Mouse (Mus musculus): ENCODE measurements around the gene Mxra7. TPM values are rescaled to one million over a fixed set of nuclear protein-coding genes. Genes with fewer than 3 reads are reported as not detected.

The Mxra7 gene
- polyA plus RNA-seq, 1 experiment from 2014 or later = 7.2 TPM

DNA sequence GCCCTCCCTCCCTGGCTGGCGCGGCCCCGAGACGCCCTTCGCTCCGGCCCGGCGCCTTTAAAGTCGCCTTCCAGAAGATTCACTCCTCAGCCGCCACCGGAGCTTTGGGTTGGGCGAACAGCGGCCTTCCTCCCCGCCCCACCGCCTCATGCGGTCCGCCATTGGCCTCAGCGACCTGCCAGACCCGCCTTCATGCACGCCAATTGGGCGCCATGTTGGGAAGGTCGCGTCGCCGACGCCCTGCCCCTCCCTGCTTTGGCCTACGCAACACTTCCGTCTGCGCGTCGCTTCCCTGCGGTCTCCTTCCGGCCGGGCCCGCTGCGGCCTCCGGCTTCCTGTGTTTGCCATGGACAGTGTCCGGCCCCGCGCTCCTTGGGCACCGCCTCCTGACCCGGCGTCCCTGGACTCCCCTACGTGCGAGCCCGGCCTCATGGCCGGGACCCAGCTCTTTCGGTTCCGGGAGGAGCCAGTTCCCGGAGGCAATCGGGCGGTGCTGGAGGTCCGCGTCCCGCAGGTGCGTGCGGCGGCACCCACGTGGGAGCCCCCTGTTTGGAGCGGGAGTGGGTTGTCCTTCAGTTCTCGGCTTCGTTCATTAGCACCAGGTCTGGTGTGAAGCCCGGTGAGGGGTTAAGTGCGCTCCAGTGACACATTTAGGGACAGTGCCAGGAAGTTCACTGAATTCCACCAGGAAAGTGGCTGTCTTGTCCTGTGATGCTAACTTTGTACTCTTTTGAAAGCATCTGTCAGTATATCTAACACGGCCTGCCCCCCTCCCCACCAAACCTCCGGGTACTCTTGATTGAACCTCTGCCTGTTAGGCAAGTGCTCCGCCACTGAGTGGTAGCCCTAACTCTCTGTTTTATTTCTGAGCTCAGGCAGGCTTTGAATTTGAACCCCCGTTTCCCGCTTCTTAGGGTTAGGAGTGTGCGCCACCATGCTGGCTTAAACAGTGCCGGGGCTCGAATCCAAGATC lies 15.7 kb upstream of the Mxra7 start, which contains the start of the genes Mettl23 and Jmjd6:
Gene Mettl23 (plus strand): TSS at position 18 of the 973 bp plus-strand sequence.
Gene Jmjd6 (minus strand): TSS at position 189 of the 973 bp plus-strand sequence.
- Histone ChIP-seq H3K4me1 (peaks cover 78% of the 10 kb centered on the region), H3K4me3 (peak within 1 kb of the TSS; percentile 82), H3K36me3 (peaks cover 62% of the 10 kb centered on the region), H3K4me2 (peak within 1 kb of the TSS; percentile 86), H3K9me3 (replicated peaks) (no peaks in the 10 kb centered on the region), H3K9ac (peak within 1 kb of the TSS; percentile 94), H3K27ac (peak within 1 kb of the TSS; percentile 98), H3K27me3 (replicated peaks) (no peaks in the 10 kb centered on the region)
- ATAC-seq = peak; percentile 95
- under 1% methylated on average over 72 of the region's 72 CpGs for WGBS (ENCODE audit: insufficient replicate concordance)

DNA sequence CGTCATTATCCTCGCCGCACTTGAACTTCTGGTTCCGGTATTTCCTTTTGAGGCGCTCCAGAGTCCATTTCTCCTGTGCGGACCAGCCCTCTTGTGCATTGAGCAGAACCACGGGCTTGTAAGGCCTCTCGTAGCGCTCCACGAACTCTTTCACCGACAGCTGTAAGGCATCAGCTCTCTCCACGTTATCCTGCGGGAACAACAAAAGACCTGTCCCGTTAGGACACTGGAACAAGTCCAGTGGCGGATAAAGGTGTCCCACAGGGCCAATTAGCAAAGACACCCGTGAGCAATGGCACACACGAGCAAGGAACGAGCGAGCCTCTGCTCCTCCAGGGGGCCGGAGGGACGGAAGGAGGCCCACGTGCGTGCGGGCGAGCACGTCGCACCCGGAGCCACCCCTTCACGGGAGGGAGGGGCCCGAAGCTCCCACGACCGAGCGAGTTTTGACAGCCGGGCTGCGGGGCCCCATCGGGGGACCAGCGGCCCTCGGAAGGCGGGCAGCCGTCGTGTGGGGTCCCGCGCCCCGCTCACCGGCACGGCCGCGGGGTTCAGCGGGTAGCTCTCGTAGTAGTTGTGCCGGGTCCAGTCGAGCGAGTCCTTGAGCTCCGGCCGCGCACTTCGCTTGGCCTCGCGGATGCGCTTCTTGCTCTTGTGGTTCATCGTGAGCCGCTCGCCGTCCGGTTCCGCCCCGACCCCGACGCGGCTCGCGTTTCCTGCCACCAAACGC lies 14.8 kb upstream of the Mxra7 start:
- Histone ChIP-seq H3K4me3 (peak overlapping the region; percentile 82), H3K4me2 (peak overlapping the region; percentile 86), H3K27ac (peak overlapping the region; percentile 98), H3K36me3 (peaks cover 62% of the 10 kb centered on the region), H3K9ac (peak overlapping the region; percentile 94), H3K9me3 (replicated peaks) (no peaks in the 10 kb centered on the region), H3K27me3 (replicated peaks) (no peaks in the 10 kb centered on the region), H3K4me1 (peaks cover 70% of the 10 kb centered on the region)
- peak; percentile 61 for ATAC-seq
- 4% methylated on average over 73 of the region's 73 CpGs for WGBS (ENCODE audit: insufficient replicate concordance)

DNA sequence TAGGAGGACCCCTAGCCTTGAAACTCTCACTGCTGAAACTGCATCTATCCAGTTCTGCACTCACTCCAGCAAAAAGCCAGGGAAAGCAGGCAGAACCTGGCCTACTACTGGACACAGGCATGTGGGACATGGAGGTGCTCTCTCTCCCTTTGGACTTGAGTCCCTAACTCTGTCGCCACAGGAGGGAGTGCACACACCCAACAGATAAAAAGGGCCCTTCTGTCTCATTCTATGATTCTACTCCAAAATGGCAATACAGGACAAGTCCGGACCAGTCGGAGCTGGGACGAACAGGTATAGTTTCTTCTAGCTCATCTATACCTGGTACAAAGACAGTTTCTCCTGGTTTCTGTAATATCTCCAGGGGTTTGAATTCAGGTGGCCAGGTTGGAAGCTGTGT lies 12.9 kb upstream of the Mxra7 start:
- peak overlapping the region; percentile 82 for H3K4me3 ChIP-seq
- no peak for ATAC-seq
- peaks cover 63% of the 10 kb centered on the region for H3K36me3 ChIP-seq
- H3K27me3 ChIP-seq (replicated peaks) = no peaks in the 10 kb centered on the region
- peak overlapping the region; percentile 86 for H3K4me2 ChIP-seq
- 65% methylated on average over 4 of the region's 4 CpGs for WGBS (ENCODE audit: insufficient replicate concordance)
- H3K9ac ChIP-seq = peak overlapping the region; percentile 94
- peaks cover 58% of the 10 kb centered on the region for H3K4me1 ChIP-seq
- no peaks in the 10 kb centered on the region for H3K9me3 ChIP-seq (replicated peaks)
- H3K27ac ChIP-seq = no peak overlapping the region

DNA sequence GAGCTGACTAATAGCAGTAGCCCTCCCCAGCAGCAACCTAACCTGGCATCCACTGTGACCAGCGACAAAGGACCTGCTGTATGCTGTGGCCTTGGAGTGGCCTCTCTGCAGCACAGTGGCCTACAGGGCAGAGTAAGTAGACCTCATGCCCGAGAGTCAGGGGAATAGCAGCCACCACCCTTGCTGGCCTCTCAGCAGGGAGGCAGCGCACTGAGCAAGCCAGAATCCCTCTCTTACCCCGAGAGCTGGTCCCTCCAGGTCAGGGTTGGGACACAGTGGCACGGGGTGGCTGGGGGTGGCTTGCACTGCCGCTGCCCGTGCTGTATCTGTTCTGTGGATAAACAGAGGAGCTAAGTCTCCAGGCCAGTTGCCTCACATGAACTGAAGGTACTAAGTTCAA lies 11.8 kb upstream of the Mxra7 start:
- no peak for ATAC-seq
- peaks cover 46% of the 10 kb centered on the region for H3K4me1 ChIP-seq
- H3K27ac ChIP-seq = no peak overlapping the region
- peak overlapping the region; percentile 10; the same call in 1 of the 2 replicates for H3K4me2 ChIP-seq
- peak overlapping the region; percentile 20; the same call in 1 of the 2 replicates for H3K4me3 ChIP-seq
- H3K9me3 ChIP-seq (replicated peaks) = no peaks in the 10 kb centered on the region
- H3K27me3 ChIP-seq (replicated peaks) = no peaks in the 10 kb centered on the region
- WGBS (ENCODE audit: insufficient replicate concordance) = 84% methylated on average over 7 of the region's 7 CpGs
- peaks cover 73% of the 10 kb centered on the region for H3K36me3 ChIP-seq
- peak overlapping the region; percentile 44; the same call in 1 of the 2 replicates for H3K9ac ChIP-seq

DNA sequence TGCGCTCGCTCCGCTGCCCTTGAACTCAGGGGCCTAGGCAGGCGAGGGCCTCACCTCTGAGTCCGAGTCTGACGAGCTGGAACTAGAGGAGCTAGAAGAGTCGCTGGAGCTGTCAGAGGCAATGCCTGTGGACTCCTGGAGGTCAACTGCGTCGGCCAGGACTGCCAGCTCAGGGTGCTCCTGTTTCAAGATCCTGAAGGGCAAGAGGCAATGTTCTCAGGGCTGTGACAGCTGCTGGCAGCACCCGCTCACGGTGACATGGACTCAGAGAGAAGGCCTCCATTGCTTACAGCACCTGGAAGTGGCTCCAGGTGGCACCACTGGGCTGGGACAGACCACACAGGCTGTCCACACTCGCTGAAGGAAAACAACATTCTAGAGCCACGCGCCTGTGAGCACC lies 11.1 kb upstream of the Mxra7 start:
- peaks cover 40% of the 10 kb centered on the region for H3K4me1 ChIP-seq
- H3K27me3 ChIP-seq (replicated peaks) = no peaks in the 10 kb centered on the region
- 87% methylated on average over 14 of the region's 14 CpGs for WGBS (ENCODE audit: insufficient replicate concordance)
- peak overlapping the region; percentile 2; the same call in 1 of the 2 replicates for H3K9ac ChIP-seq
- no peak overlapping the region for H3K4me2 ChIP-seq
- no peaks in the 10 kb centered on the region for H3K9me3 ChIP-seq (replicated peaks)
- ATAC-seq = no peak
- H3K4me3 ChIP-seq = no peak overlapping the region
- peaks cover 79% of the 10 kb centered on the region for H3K36me3 ChIP-seq
- H3K27ac ChIP-seq = no peak overlapping the region

DNA sequence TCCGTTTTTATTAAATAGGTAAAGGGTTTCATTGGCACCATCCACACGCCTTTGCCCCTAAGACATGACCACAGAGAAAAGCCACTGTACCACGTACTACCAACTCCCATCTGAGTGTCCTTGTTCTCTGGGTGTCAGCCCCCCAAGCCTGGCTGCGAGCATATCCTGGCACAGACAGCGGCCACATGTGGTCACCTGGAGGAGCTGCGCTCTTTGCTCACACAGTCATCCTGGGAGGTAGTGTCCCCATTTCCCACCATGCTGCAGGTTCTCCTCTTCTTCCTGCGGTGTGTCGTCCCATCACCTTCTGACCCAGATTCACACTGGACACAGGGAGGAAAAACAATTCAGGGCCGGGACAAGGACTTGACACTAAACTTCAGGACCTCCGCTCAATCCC lies 9.6 kb upstream of the Mxra7 start:
- WGBS (ENCODE audit: insufficient replicate concordance) = 87% methylated on average over 10 of the region's 10 CpGs
- Histone ChIP-seq H3K36me3 (peaks cover 91% of the 10 kb centered on the region), H3K4me3 (no peak overlapping the region), H3K9ac (no peak overlapping the region), H3K27ac (no peak overlapping the region), H3K9me3 (replicated peaks) (no peaks in the 10 kb centered on the region), H3K27me3 (replicated peaks) (no peaks in the 10 kb centered on the region), H3K4me1 (peaks cover 38% of the 10 kb centered on the region), H3K4me2 (no peak overlapping the region)
- no peak for ATAC-seq

DNA sequence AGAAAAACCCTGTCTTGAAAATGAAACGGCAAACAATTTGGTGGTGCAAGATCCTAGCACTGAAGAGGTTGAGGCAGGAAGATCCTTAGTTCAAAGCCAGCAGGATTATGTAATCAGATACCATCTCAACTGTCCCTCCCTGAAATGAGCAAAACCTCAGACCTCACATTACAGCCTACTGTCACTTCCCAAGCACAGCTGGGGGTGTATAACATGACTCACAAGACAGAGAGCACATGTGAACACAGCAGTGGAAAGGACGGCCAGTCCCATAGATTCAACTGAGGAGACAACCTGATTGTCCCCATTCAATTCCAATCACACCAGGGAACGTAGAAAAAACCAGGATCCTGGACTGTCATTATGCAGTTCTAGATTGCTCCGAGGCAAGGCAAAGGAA lies 8.4 kb upstream of the Mxra7 start:
- Histone ChIP-seq H3K4me3 (no peak overlapping the region), H3K4me2 (no peak overlapping the region), H3K27me3 (replicated peaks) (no peaks in the 10 kb centered on the region), H3K9ac (no peak overlapping the region), H3K4me1 (peaks cover 28% of the 10 kb centered on the region), H3K9me3 (replicated peaks) (no peaks in the 10 kb centered on the region), H3K27ac (0 out of 2 replicates have a peak overlapping the region, but pooled peaks have one; percentile 42), H3K36me3 (peaks cover 85% of the 10 kb centered on the region)
- WGBS (ENCODE audit: insufficient replicate concordance) = 79% methylated on average over 4 of the region's 4 CpGs
- ATAC-seq = no peak

DNA sequence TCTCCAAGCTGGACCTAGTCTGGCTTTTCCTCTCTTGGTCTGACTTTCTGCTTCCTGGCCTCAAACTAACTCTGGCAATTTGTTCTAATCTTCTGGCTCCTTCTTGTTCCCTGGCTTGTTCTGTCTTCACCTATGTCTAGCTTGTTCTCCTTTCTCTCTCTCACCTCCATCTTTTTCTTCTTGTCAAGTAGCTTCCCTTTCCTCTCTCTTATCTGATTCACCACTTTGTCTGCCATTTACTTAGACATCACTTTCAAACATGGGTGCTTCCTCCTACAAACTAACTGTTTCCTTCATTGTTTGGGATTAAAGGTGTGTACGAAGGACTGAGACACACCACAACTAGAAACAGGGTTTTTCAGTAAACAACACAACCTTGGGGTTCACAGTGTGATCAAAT lies 7.1 kb upstream of the Mxra7 start:
- no peak overlapping the region for H3K4me3 ChIP-seq
- 77% methylated on average over 1 of the region's 1 CpGs for WGBS (ENCODE audit: insufficient replicate concordance)
- H3K9ac ChIP-seq = no peak overlapping the region
- peaks cover 15% of the 10 kb centered on the region for H3K4me1 ChIP-seq
- H3K27ac ChIP-seq = no peak overlapping the region
- no peak for ATAC-seq
- H3K36me3 ChIP-seq = peaks cover 71% of the 10 kb centered on the region
- no peaks in the 10 kb centered on the region for H3K9me3 ChIP-seq (replicated peaks)
- no peak overlapping the region for H3K4me2 ChIP-seq
- no peaks in the 10 kb centered on the region for H3K27me3 ChIP-seq (replicated peaks)

DNA sequence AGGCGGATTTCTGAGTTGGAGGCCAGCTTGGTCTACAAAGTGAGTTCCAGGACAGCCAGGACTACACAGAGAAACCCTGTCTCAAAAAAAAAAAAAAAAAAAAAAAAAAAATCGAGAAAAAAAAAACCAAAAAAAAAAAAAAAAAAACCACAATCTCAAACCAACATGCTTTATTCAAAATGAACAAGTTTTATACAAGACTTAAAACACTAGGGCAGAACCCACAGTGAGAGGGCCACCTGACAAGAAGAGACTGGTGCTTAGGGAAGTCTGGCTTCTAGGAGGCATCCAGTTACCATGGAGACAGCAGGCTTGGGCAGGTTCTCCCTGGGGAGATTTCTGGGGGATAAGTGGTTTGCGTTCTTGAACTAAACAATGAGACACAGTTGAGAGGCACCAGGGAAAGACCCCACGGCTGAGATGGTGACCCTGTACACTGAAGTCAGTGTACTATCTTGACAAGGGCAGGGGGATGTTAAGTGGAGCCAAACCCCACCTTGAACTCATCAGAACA lies 4.4 kb upstream of the Mxra7 start:
- no peak overlapping the region for H3K4me3 ChIP-seq
- no peaks in the 10 kb centered on the region for H3K9me3 ChIP-seq (replicated peaks)
- no peak overlapping the region for H3K27ac ChIP-seq
- peaks cover 44% of the 10 kb centered on the region for H3K36me3 ChIP-seq
- 64% methylated on average over 3 of the region's 4 CpGs for WGBS (ENCODE audit: insufficient replicate concordance)
- H3K9ac ChIP-seq = no peak overlapping the region
- H3K27me3 ChIP-seq (replicated peaks) = peaks cover 15% of the 10 kb centered on the region
- peaks cover 14% of the 10 kb centered on the region for H3K4me1 ChIP-seq
- no peak overlapping the region for H3K4me2 ChIP-seq
- ATAC-seq = no peak

DNA sequence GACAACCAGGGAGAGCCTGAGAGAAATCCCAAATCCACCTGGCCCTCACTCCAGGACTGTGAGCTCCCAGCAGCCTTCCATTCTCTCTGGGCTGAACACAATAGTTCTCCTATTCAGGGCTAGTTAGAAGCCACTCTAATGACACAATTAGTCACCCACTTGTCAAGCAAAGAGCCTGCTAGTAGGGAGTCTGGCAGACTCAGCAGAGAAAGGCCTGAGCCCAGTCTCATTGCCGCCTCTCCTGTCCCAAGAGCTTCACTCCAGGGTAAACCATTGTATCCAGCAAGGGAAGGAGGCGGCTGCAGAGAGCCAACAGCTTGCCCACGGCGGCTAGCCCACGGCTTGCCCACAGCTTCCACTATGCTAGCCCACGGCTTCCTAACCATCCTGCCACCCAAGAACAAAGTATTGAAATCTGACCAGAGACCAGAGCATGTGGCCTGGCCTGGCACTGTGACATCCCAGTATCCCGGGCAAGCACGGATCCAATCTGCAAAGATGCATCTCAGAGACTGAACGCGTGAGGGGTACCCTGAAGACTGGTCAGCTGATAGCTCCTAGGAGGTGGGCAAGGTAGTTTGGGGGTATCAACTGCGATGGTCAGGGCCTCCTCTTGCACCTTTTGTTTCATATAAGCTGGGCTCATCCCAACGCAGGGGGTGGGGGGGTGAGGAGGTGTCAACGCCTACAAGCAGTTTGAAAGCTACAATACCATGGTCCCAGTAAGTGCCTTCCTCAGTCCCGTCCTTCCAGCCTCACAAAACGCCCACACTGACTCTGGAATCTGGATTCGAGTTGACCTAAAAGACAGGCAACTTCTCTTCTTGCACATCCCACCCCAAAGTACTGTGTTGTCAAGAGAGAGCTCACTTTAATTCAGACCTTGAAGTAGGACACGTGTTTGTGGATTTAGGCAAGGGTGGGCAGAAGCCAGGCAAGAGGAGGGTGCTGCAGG lies 1.0 kb downstream of the Mxra7 start:
- Histone ChIP-seq H3K36me3 (no peaks in the 10 kb centered on the region), H3K4me3 (peak overlapping the region; percentile 63), H3K4me1 (peaks cover 14% of the 10 kb centered on the region), H3K9me3 (replicated peaks) (no peaks in the 10 kb centered on the region), H3K4me2 (peak overlapping the region; percentile 92), H3K27ac (no peak overlapping the region), H3K9ac (peak overlapping the region; percentile 70; the same call in 1 of the 2 replicates), H3K27me3 (replicated peaks) (peaks cover 38% of the 10 kb centered on the region)
- ATAC-seq = no peak
- WGBS (ENCODE audit: insufficient replicate concordance) = 48% methylated on average over 17 of the region's 17 CpGs

DNA sequence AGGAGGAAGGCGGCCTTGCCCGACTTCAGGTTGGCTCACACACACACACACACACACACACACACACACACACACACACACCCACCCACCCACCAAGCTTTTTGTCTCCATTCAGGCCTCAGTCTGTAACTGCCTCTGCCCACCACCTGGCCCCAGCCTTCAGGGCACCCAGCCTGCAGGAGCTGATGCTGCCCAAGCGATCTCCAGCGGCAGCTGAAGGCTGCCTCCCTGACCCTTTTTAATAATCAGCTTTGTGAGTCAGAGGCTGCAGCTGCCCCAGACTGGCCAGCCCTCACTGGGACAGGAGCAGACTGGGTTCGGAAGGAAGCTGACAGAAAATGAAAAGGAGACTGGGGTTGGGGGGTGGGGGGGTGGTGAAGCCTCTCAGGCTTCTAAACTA lies 2.6 kb downstream of the Mxra7 start:
- ATAC-seq = no peak
- Histone ChIP-seq H3K9ac (no peak overlapping the region), H3K4me1 (peaks cover 24% of the 10 kb centered on the region), H3K27ac (no peak overlapping the region), H3K4me3 (no peak overlapping the region), H3K4me2 (no peak overlapping the region), H3K27me3 (replicated peaks) (peaks cover 38% of the 10 kb centered on the region), H3K36me3 (no peaks in the 10 kb centered on the region), H3K9me3 (replicated peaks) (no peaks in the 10 kb centered on the region)
- WGBS (ENCODE audit: insufficient replicate concordance) = 66% methylated on average over 5 of the region's 5 CpGs

Measured in liver, embryonic 12.5 days (tissue).